Mouse (Mus musculus) erythroblast, embryonic 14.5 days (primary cell): ENCODE data around the gene Capn12.

Source experiments
- GATA1 ChIP-seq: IDR thresholded peaks from 2 replicates; pipeline ENCODE4 v1.6.1; 2012; ENCODE audit warnings: low read length, inconsistent platforms, mixed read lengths
- TAL1 ChIP-seq: IDR thresholded peaks from 3 replicates; pipeline ENCODE4 v1.6.1; 2012; ENCODE audit warnings: low read length, inconsistent platforms, mixed read lengths

DNA sequence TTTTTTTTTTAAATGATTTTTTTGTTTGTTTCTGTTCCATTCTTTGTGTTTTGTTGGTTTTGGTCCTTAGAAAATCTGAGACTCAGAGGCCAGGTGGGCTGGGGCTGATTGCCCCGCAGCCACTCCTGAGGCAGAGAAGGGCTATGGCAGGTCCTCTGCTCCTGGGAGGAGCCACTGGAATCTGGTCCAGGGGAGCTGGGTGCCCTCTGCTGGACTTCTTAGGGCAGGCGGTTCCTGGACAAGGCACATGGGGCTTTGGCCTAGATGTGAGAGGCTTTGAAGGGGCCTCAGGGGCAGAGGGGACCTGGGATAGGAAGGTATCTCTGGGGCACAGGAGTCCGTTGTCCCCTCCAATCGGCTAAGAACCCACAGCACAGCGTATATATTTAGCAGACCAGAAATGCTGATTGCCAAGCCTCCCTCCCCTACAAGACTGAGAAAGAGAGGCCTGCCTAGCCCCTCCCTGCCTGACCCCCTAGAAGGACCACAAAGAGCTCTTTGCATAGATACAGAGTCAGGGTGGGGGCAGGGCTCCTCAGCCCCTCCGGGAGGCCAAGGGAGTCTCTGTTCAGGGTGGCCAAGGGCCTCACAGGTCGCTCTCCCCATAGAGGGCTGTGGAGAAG lies 12.5 kb downstream of the Capn12 start:
- no peak for TF ChIP-seq GATA1
- TF ChIP-seq TAL1 = no peak
